Mouse (Mus musculus): ENCODE measurements around the gene Cldn14.

DNA sequence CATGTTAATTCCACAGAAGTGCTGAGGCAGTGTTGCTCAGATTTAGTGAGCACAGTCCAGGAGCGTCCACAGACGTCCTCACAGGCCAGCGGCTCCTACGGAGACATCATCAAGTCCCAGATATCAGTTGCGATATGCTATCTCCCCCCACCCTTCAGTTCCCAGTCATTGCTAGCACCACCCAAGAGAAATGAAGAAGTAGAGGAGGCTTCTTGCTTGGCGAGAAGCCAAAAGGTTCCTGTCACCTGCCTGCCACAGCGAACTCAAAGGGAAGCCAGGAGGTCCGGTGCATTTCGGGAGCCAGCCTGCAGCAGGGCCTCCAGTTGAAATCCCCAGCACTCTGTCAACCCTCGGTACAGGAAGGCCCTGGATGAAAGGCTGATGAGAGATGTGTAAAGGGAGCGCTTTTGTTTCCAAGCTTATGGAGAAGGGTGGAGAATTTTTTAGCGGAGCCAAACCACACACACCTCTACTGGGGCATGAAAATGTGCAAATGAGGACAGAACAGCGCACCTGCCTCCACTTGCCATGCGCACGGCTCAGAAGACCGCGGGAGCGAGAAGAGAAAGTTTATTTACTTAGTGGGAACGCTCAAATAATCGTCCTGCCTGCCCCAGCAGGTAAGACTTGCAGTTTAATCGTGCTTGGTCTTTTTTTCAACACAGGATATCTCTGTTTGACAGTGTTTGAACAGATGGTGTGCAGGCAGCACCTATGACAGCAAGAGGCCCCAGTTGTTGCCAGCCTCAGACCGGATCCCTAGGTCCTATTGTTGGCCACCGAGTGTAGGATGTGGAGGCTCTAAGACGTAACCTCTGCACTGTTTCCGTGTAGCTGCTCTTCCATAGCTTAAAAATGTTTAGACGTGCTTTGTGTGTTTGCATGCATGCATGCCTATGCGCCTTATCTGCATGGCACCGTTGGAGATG lies 15.0 kb upstream of the Cldn14 start:
- TF ChIP-seq POLR2A (IDR thresholded peaks at IDR 0.05; ENCODE audit: control insufficient read depth in 1 of 2, insufficient read depth in 1 of 2, low read depth in 1 of 2, low read length in 2 of 2, poor library complexity in 1 of 2) (no peak), HCFC1 (IDR thresholded peaks at IDR 0.05; ENCODE audit: low read depth, low read length) (no peak), TCF12 (IDR thresholded peaks at IDR 0.05; ENCODE audit: low read depth, low read length) (peak; percentile 61), CHD1 (IDR thresholded peaks at IDR 0.05; ENCODE audit: low read depth, low read length) (no peak), POLR2AphosphoS5 (IDR thresholded peaks at IDR 0.05; ENCODE audit: borderline replicate concordance, low read depth, low read length) (no peak)

Data from MEL (cell line).